Mouse (Mus musculus): Measurements from ENCODE around the gene Pdk1.
A peak's percentile ranks its signal among the peaks of the same experiment; 100 is the strongest.
"Not testable (repeated sequence)": the region's sequence is repeated elsewhere in the genome, so short reads cannot be mapped to it uniquely, and the experiment has no call there.

Pdk1 gene

GRCm38 (mm10) chr2:71874836-71875235, 1.8 kb downstream of the Pdk1 start:
- no peak for DNase-seq

- no peak for DNase-seq
These were observed 4.8 kb downstream of the Pdk1 start for GRCm38 (mm10) chr2:71877865-71878264.

- DNase-seq = no peak
These were observed 5.4 kb downstream of the Pdk1 start for GRCm38 (mm10) chr2:71878441-71878840.

GRCm38 (mm10) chr2:71878943-71879342, 5.9 kb downstream of the Pdk1 start:
- no peak for DNase-seq

DNA sequence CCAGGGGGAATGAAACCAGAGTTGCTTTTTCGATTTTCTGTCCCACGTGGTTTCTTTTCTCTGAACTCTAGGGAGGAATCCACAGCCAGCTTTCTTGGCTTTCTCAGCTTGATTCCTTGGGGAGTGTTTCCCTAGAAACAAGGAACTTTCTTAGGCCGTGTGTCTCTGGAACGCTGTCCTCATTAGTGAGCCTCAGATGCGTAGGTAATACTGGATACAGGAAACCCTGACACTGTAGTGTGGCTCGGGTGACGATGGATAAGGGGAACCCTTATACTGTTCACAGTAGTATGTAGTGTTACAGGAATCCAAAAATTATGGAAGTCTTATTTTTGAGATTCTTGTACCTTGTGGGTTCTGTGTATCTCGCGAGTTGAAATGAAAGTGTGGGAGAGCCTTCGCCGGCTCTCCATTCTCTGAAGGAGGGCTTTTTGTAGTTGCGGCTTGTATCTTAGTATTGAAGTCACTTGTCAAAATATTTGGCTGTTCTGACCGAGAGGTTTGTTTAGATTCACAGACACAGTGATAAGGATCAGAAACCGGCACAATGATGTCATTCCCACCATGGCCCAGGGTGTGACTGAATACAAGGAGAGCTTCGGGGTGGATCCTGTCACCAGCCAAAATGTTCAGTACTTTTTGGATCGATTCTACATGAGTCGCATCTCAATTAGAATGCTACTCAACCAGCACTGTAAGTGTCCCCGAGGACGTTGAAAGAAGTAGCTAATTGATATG, 10.1 kb downstream of the Pdk1 start:
- DNase-seq = no peak

GRCm38 (mm10) chr2:71887269-71887668, 14.2 kb downstream of the Pdk1 start:
- no peak for DNase-seq

- no peak for DNase-seq
These were observed 15.4 kb downstream of the Pdk1 start for GRCm38 (mm10) chr2:71888437-71888836.

DNA sequence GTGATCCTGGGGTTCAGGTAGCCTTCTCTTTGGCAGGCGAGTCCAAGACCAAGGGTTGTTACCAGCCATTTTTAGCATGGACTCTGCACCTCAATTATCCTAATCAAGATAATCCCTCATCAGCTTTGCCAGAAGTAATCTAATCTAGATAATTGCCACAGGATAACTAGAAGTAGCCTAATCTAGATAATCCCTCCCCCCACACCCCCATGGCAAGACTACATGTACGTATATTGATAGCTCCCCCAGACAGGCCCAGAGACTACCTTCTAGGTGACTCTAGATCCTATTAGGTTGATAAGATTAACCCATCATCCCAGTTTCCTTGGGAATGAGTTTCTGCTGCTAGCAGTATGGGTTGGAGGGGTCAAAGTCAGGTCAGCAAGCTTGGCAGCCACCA, 18.5 kb downstream of the Pdk1 start:
- no peak for DNase-seq

- no peak for DNase-seq
These were observed 19.8 kb downstream of the Pdk1 start for GRCm38 (mm10) chr2:71892741-71893349.

DNA sequence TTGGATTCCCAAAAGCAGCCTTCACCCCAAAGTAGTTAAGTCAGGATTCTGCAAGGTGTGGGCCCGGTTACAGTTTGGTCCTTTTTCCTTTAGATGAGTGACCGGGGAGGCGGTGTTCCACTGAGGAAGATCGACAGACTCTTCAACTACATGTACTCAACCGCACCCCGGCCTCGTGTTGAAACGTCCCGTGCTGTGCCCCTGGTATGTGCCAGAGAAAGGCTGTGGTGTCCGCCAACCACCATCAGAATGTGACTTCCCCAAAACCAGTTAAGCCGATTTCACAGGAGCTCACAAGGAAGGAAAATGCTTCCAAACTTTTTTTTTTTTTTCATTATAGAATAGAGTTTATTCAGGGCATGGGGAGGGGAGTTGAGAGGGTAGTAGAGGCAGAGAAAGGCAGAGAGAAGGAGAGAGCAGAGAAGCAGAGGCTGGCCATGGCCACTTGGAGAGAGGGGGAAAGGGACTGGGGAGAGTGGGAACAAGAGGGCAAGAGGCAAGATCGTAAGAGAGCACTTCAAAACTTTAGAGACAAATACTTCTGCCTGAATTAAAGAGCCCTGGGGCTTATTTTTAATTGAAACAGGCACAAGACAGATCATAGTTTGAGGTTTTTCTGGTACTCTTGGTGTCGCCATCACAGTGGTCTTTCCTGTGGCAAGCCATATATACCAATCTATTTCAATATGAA, 22.7 kb downstream of the Pdk1 start:
- no peak for DNase-seq

GRCm38 (mm10) chr2:71897420-71897819, 24.4 kb downstream of the Pdk1 start:
- no peak for DNase-seq

GRCm38 (mm10) chr2:71898335-71898856, 25.4 kb downstream of the Pdk1 start:
- peak; percentile 13 for DNase-seq

DNA sequence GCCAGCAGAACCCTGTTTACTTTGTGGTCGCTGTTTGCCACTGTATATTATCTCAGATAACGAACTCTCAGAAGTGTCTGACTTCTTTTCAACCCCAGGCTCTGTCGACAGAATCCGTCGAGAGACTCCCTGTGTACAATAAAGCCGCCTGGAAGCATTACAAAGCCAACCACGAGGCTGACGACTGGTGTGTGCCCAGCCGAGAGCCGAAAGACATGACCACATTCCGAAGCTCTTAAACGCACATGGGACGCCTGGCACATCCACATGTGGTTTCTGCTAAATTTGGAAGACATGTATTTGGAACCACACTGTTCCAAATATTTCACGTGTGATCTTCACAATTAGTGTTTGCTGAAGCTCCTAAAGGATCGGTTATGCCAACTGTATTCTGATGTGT, 26.9 kb downstream of the Pdk1 start:
- DNase-seq = no peak

- no peak for DNase-seq
These were observed 32.1 kb downstream of the Pdk1 start for GRCm38 (mm10) chr2:71905154-71905553.

GRCm38 (mm10) chr2:71906356-71906755, 33.3 kb downstream of the Pdk1 start:
- not testable (repeated sequence) for DNase-seq

DNA sequence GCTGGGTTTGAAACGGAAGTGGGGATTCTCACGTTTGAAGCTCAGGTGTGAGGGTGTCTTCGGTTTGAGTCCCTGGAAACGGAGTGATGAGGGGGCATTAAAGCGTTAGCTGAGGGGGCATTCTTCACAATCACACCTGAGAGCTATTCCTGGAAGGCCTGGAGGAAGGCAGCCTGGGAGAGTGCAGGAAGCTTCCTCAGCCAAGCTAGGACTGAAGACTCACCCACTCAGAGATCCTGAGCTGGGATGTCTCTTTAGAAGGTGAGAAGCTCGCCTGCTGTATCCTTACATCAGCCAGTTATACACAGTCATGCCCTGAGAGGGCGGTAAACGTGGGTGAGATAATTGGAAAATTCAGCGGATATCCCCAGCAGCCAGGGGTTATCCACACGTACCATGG, 40.9 kb downstream of the Pdk1 start:
- no peak for DNase-seq

DNA sequence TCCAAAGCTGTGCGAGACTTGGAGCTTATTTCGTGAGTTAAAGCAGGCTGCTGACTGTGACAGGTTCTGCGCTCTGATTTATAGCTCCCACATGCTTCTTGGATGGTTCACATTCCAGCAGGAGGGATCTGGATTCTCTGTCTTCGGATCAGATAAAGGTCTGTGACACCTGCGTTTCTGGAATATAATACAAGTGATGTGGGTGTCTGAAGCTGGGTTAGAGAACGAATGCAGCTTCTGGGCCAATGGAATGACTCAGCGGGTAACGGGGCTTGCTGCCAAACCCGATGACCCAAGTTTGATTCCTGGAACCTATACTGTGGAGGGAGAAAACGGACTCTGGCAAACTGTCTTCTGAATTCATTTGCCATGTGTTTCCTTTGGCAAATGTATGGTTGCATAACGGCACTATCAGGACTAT, 46.2 kb downstream of the Pdk1 start:
- DNase-seq = no peak

- DNase-seq = not testable (repeated sequence)
These were observed 51.9 kb downstream of the Pdk1 start for GRCm38 (mm10) chr2:71924931-71925330.

- no peak for DNase-seq
These were observed 61.0 kb downstream of the Pdk1 start for GRCm38 (mm10) chr2:71934046-71934445.

GRCm38 (mm10) chr2:71936711-71937110, 63.7 kb downstream of the Pdk1 start:
- DNase-seq = no peak

DNA sequence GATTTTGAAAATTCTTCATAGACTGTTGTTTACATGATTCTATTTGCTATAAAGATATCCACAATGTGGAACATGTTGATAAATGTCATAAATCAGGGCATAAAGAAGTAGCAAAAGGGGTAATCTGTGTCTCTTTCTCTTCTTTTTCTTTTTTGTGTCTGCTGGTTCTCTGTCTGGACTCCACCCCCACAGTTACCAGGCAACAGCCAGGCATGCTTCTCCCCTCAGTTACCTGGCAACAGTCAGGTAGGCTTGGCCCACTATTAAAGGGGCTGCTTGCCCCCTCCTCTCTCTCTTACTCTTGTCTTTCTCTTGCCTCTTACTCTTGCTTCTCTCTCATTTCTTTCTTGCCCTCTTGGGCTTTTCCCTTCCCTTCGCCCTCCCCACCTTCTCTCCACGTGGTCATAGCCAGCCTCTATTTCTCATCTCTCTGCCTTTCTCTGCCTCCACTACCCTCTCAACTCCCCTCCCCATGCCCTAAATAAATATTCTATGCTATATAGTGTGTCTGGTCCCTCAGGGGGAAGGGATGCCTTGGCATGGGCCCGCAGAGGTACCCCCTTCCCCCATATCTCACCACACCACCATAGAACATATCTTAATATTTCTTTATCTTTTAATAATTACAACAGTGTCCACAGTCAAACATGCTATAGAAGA, 64.8 kb downstream of the Pdk1 start:
- DNase-seq = no peak

DNA sequence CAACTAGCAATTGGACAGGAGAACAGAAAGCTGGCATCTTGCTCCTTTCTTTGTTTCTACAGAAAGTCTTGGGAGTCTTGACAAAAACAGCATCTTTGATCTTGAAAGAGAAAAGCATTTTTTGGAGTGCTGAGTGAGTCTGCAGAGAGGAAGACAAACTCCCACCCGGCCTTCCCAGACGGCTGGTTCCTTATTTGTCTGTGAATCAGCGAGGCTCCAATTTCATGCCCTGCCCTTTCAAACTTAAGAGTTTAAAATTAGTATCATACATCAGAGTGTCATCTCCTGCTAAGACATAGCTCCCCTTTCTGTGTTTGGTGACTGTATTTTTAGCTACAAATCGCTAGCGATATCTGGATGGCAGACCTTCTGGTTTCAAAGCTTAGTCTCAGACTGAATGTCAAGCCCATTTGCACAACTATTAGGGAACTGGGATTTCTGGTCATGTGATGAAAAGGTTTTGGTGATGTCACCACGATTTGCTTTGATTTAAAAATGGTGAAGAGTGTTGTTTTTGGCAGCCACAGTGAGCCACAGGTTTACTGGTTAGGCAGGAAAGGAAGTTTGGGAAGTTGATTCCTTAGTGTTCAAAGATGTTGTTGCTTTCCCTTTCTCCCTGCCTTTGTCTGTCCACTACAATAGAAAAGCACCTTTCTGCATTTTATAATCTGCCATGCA, 65.8 kb downstream of the Pdk1 start:
- DNase-seq = no peak
